Mouse (Mus musculus): Measurements from ENCODE around the gene Mtrf1l. TPM values are rescaled to one million over a fixed set of nuclear protein-coding genes. Genes with fewer than 3 reads are reported as not detected.
A peak's percentile ranks its signal among the peaks of the same experiment; 100 is the strongest.

Gene Mtrf1l
- total and polyA plus RNA-seq, 2 experiments from 2014 or later, result 6.6 to 13.4 TPM

DNA sequence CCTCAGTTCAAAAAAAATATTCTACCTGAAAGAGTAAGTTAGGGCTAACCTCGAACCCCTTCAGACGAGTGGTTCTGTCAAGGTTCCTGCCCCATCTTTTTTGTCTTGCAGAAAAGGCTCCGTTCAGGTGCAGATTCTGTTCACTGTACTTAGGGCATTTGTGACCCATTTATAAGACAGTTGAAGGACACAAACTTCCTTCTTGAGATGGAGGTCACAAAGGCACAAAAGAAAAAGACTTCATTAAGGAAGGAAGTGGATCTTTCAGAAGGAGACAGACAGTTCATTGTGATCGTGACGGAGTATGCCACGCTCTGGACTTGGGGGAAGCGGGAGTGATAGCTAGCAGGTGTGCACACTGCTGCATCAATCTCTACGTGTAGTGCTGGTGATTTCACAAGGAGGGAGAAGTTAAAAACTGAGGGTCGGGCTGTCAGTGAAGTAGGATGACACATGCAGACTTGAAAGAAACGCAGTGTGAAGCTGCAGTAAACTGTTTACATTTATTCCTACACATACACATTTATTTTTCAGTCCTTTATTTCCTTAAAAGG is 34.4 kb upstream of the Mtrf1l start:
- no peak overlapping the region for H3K27ac ChIP-seq (ENCODE audit: low read depth, low read length)
- 54% methylated on average over 10 of the region's 10 CpGs for WGBS
- H3K4me3 ChIP-seq (ENCODE audit: low read depth, low read length), result no peak overlapping the region
- no peaks in the 10 kb centered on the region for H3K9me3 ChIP-seq (ENCODE audit: low read length)
- no peaks in the 10 kb centered on the region for H3K36me3 ChIP-seq (ENCODE audit: insufficient read depth)
- no peak for DNase-seq
- TF ChIP-seq CTCF (IDR thresholded peaks at IDR 0.05; ENCODE audit: low read depth), result no peak
- ATAC-seq, result 0 out of 2 replicates have a peak, but pooled peaks have one; percentile 13
- no peak overlapping the region for H3K4me2 ChIP-seq (ENCODE audit: low read depth)
- no peak overlapping the region for H3K9ac ChIP-seq
- no peaks in the 10 kb centered on the region for H3K4me1 ChIP-seq (ENCODE audit: insufficient read depth)
- H3K27me3 ChIP-seq (ENCODE audit: insufficient read depth, low read length), result no peaks in the 10 kb centered on the region

DNA sequence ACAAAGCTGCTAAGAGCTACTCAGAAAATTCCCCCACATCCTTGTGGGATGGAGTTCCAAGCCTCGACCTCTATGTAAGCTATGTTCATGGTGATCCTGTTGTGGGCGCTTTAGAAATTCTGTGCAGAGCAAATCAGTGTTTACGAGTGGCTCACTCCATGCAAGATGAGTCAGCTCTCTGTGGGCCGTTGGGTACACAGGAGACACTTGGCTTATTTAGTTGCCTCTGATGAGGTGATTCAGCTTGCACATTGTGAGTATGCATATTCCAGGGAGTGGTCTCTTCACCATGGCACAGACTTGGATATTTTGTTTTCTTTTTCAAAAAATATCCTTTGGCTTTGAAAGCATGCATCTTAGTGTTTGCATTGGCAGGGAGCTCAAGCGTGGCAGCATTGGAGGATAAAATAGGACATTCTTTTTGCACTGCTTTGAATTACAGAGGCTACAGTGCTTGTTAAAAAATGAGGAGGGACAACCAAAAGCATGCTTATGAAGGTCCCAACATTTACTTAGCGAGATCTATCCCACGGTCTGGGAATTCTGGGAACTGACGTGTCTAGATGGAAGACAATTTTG is 29.7 kb upstream of the Mtrf1l start:
- no peak overlapping the region for H3K4me3 ChIP-seq (ENCODE audit: low read depth, low read length)
- no peak overlapping the region for H3K4me2 ChIP-seq (ENCODE audit: low read depth)
- H3K27me3 ChIP-seq (ENCODE audit: insufficient read depth, low read length), result no peaks in the 10 kb centered on the region
- no peak overlapping the region for H3K9ac ChIP-seq
- no peak overlapping the region for H3K27ac ChIP-seq (ENCODE audit: low read depth, low read length)
- WGBS, result 62% methylated on average over 8 of the region's 8 CpGs
- H3K9me3 ChIP-seq (ENCODE audit: low read length), result no peaks in the 10 kb centered on the region
- ATAC-seq (no peak), DNase-seq (no peak)
- H3K36me3 ChIP-seq (ENCODE audit: insufficient read depth), result no peaks in the 10 kb centered on the region
- TF ChIP-seq CTCF (IDR thresholded peaks at IDR 0.05; ENCODE audit: low read depth), result no peak
- H3K4me1 ChIP-seq (ENCODE audit: insufficient read depth), result no peaks in the 10 kb centered on the region

DNA sequence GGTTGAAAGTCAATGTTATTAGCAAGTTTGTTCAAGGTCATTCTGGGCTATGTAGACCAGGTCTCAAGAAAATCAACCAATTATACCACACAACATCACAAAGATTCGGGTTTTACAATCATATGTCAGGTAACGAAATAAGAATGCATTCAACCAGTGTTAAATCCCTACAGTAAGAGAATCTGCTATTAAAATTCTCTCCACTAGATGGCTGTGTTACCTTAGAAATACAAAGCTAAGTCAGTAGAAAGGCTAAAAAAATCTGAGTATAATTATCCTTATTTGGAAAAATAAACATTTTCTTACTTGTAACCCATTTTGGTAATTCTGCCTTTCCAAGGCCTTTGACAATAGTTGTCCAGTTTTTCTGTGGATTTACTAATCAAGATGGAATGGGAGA is 23.2 kb upstream of the Mtrf1l start:
- Histone ChIP-seq H3K27me3 (ENCODE audit: insufficient read depth, low read length) (no peaks in the 10 kb centered on the region), H3K36me3 (ENCODE audit: insufficient read depth) (no peaks in the 10 kb centered on the region), H3K9me3 (ENCODE audit: low read length) (no peaks in the 10 kb centered on the region), H3K4me2 (ENCODE audit: low read depth) (no peak overlapping the region), H3K9ac (no peak overlapping the region), H3K27ac (ENCODE audit: low read depth, low read length) (no peak overlapping the region), H3K4me3 (ENCODE audit: low read depth, low read length) (no peak overlapping the region), H3K4me1 (ENCODE audit: insufficient read depth) (no peaks in the 10 kb centered on the region)
- peak; percentile 73 for TF ChIP-seq CTCF (IDR thresholded peaks at IDR 0.05; ENCODE audit: low read depth)
- DNase-seq (peak; percentile 64), ATAC-seq (peak; percentile 67)
- 19% methylated on average over 2 of the region's 2 CpGs for WGBS

DNA sequence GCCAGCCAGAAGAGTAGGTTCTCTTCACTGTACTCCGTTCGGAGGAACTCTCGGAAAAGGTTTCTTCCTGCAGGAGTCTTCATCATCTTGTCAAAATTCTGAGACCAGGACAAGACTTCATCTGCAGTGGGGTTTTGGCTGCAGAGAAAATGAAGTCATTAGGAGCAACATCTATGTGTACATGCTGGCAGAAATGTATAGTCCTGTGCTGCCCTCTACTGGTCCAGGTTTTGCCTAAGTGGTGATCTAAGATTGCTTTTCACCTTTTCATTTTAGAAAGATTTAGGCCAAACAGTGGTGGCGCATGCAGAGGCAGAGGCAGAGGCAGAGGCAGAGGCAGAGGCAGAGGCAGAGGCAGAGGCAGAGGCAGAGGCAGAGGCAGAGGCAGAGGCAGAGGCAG is 17.7 kb upstream of the Mtrf1l start:
- Histone ChIP-seq H3K9ac (no peak overlapping the region), H3K36me3 (ENCODE audit: insufficient read depth) (peaks cover 10% of the 10 kb centered on the region; the same call in 1 of the 2 replicates), H3K4me3 (ENCODE audit: low read depth, low read length) (no peak overlapping the region), H3K4me2 (ENCODE audit: low read depth) (no peak overlapping the region), H3K27ac (ENCODE audit: low read depth, low read length) (no peak overlapping the region), H3K9me3 (ENCODE audit: low read length) (no peaks in the 10 kb centered on the region), H3K27me3 (ENCODE audit: insufficient read depth, low read length) (no peaks in the 10 kb centered on the region), H3K4me1 (ENCODE audit: insufficient read depth) (no peaks in the 10 kb centered on the region)
- no peak for ATAC-seq
- peak; percentile 62 for TF ChIP-seq CTCF (IDR thresholded peaks at IDR 0.05; ENCODE audit: low read depth)
- DNase-seq, result peak; percentile 53
- WGBS, result 89% methylated on average over 4 of the region's 4 CpGs

DNA sequence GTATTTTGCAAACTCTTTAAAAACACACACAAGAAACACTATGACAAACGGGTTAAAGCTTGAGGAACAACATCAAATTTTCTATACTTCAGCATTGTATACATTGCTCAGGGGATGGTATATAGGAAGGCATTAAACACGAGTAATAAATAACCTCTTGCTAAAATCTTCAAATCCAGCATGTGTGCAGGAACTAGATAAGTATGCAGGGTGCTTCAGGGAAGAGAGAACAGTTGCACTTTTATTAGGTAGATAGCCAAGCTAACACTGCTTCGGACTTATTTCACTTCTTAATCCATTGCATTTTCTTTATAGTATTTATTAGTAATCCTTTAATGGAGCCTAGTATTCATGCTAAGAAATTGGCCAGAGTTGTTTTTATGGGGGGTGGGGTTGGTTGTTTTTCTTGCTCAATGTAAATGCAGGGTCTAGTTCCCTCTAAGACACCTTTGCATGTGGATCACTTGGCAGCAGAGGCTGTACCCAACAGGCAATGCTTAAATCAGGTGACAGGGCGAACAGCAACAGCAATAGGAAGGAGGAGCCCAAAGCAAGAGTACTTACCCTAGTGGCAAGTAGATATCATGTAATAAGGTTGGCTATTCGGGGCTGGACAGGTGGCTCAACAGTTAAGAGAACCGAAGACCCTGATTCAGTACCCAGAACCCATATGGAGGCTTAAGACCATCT is 2.8 kb upstream of the Mtrf1l start:
- no peaks in the 10 kb centered on the region for H3K9me3 ChIP-seq (ENCODE audit: low read length)
- H3K36me3 ChIP-seq (ENCODE audit: insufficient read depth), result no peaks in the 10 kb centered on the region
- no peak overlapping the region for H3K4me3 ChIP-seq (ENCODE audit: low read depth, low read length)
- H3K27ac ChIP-seq (ENCODE audit: low read depth, low read length), result no peak overlapping the region
- DNase-seq (no peak), ATAC-seq (no peak)
- no peak for TF ChIP-seq CTCF (IDR thresholded peaks at IDR 0.05; ENCODE audit: low read depth)
- H3K4me1 ChIP-seq (ENCODE audit: insufficient read depth), result peaks cover 13% of the 10 kb centered on the region
- no peak overlapping the region for H3K9ac ChIP-seq
- no peak overlapping the region for H3K4me2 ChIP-seq (ENCODE audit: low read depth)
- 82% methylated on average over 6 of the region's 6 CpGs for WGBS
- no peaks in the 10 kb centered on the region for H3K27me3 ChIP-seq (ENCODE audit: insufficient read depth, low read length)

DNA sequence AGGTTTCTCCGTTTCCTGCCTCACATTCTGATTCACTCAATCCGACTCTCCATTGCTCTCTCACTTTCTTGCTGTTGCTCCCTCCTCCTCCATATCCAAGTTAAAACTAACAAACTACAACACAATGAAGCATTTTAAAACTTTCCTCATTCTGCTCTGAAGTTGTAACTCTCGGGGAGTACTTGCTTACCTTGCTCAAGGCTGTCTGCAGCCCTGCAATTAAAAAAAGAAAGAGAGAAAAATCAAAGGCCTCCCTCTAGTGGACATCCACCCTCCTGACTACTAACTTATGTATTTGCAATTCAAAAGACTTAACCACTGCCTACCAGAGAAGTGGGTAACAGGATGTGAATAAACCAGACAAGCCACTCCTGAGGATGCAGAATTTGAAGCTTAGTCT is 1.1 kb upstream of the Mtrf1l start:
- Histone ChIP-seq H3K27me3 (ENCODE audit: insufficient read depth, low read length) (no peaks in the 10 kb centered on the region), H3K9me3 (ENCODE audit: low read length) (no peaks in the 10 kb centered on the region), H3K4me3 (ENCODE audit: low read depth, low read length) (peak overlapping the region; percentile 94), H3K4me2 (ENCODE audit: low read depth) (peak overlapping the region; percentile 83), H3K27ac (ENCODE audit: low read depth, low read length) (peak overlapping the region; percentile 85; the same call in 1 of the 2 replicates), H3K4me1 (ENCODE audit: insufficient read depth) (peaks cover 13% of the 10 kb centered on the region), H3K36me3 (ENCODE audit: insufficient read depth) (peaks cover 5% of the 10 kb centered on the region), H3K9ac (peak overlapping the region; percentile 78; the same call in 1 of the 2 replicates)
- ATAC-seq (0 out of 2 replicates have a peak, but pooled peaks have one; percentile 0), DNase-seq (peak; percentile 62)
- peak; percentile 66 for TF ChIP-seq CTCF (IDR thresholded peaks at IDR 0.05; ENCODE audit: low read depth)
- WGBS, result 0% methylated on average over 3 of the region's 3 CpGs

DNA sequence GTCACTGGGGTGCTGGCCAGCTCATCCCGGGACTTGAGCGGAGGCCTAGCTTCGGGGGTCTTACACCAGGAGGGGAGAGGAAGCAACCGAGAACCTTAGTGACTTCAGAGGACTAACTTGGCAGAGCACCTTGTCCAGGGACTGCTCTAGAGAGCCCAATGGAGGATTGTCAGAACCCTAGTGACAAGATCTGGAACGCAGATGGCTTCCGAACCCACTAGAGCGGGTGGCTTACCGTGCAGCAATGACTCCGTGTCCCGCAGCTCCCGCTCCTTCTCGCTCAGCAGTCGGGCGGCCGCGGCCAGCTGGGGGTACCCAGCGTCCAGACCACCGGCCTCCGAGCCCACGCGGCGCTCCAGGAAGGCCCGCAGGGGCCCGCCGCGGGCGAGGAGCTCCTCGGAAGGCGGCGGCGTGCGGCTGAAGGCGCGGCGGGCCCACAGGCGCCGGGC is 395 bp downstream of the Mtrf1l start:
- Histone ChIP-seq H3K36me3 (ENCODE audit: insufficient read depth) (peaks cover 18% of the 10 kb centered on the region), H3K4me3 (ENCODE audit: low read depth, low read length) (peak overlapping the region; percentile 94), H3K4me1 (ENCODE audit: insufficient read depth) (peaks cover 13% of the 10 kb centered on the region), H3K9ac (peak overlapping the region; percentile 78), H3K9me3 (ENCODE audit: low read length) (no peaks in the 10 kb centered on the region), H3K27me3 (ENCODE audit: insufficient read depth, low read length) (no peaks in the 10 kb centered on the region), H3K4me2 (ENCODE audit: low read depth) (peak overlapping the region; percentile 83), H3K27ac (ENCODE audit: low read depth, low read length) (peak overlapping the region; percentile 85)
- WGBS, result 0% methylated on average over 35 of the region's 37 CpGs
- ATAC-seq (peak; percentile 3), DNase-seq (peak; percentile 1)
- no peak for TF ChIP-seq CTCF (IDR thresholded peaks at IDR 0.05; ENCODE audit: low read depth)
